Mouse (Mus musculus): ENCODE data around the gene Apod.

DNA sequence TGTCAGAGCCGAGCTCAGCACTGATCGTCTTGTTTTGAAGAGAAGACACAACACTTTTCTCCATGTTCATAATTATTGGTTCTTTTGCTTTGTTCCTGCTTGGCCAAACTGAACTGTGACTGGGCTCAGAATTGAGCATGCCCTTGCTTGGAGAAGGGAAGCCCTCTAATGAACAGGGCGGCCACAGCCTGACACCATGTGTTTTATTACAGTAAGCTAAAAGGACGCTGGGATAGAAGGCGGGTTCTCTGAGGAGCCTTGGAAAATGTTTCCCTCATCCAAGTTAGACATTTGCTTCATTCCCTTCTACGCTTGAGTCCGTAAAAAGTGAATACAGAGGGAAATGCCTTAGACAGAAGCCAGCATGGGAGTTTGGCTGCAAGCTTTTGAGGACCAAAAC lies 37.6 kb downstream of the Apod start:
- TF ChIP-seq CTCF (IDR thresholded peaks at IDR 0.05; ENCODE audit: borderline replicate concordance, control insufficient read depth, extremely low read depth, insufficient read depth, low read length, poor library complexity): no peak
- TF ChIP-seq POLR2A (IDR thresholded peaks at IDR 0.05; ENCODE audit: control insufficient read depth, extremely low read depth, insufficient read depth, low read length, poor library complexity): no peak
